Mouse (Mus musculus): ENCODE measurements at regions not wholly inside any gene's neighbourhood (a gene's known extent, or its start where the extent isn't known, plus 50 kb on each side); places are given as distances from the start of the nearest gene placed in this dataset.

GRCm38 (mm10) chr9:99800076-99800475 is 75.9 kb downstream of the Sox14 start:
- DNase-seq (ENCODE audit: low spot score) = no peak

- DNase-seq (ENCODE audit: low spot score) = peak; percentile 3
These were observed 76.5 kb downstream of the Sox14 start for GRCm38 (mm10) chr9:99799387-99800021.

GRCm38 (mm10) chr9:99797066-99797770 is 78.8 kb downstream of the Sox14 start:
- no peak for DNase-seq (ENCODE audit: low spot score)

- no peak for DNase-seq (ENCODE audit: low spot score)
These were observed 75.6 kb upstream of the Cldn18 start for GRCm38 (mm10) chr9:99792700-99793099.

- no peak for DNase-seq (ENCODE audit: low spot score)
These were observed 69.8 kb upstream of the Cldn18 start for GRCm38 (mm10) chr9:99786864-99787263.

GRCm38 (mm10) chr9:99783156-99783555 is 66.1 kb upstream of the Cldn18 start:
- DNase-seq (ENCODE audit: low spot score) = no peak

GRCm38 (mm10) chr9:99782364-99783119 is 65.5 kb upstream of the Cldn18 start:
- no peak for DNase-seq (ENCODE audit: low spot score)

GRCm38 (mm10) chr9:99778871-99779270 is 61.8 kb upstream of the Cldn18 start:
- no peak for DNase-seq (ENCODE audit: low spot score)

GRCm38 (mm10) chr9:99770696-99771095 is 53.6 kb upstream of the Cldn18 start:
- no peak for DNase-seq (ENCODE audit: low spot score)
